Mouse (Mus musculus): ENCODE data around the gene Bscl2. TPM values are rescaled to one million over a fixed set of nuclear protein-coding genes. Genes with fewer than 3 reads are reported as not detected.

Gene Bscl2
- total RNA-seq (2023), result 37.6 TPM

GRCm38 (mm10) chr19:8837251-8837791 is at the start of gene Bscl2:
Gene Bscl2 (plus strand): TSS chr19:8837467.

GRCm38 (mm10) chr19:8798264-8798946 is 38.9 kb upstream of the Bscl2 start, which contains the start of gene Polr2g:
Gene Polr2g (minus strand): TSS chr19:8798577.

GRCm38 (mm10) chr19:8802130-8802821 is 35.0 kb upstream of the Bscl2 start, which contains the start of gene Zbtb3:
Gene Zbtb3 (plus strand): TSS chr19:8802555.

GRCm38 (mm10) chr19:8818801-8819595 is 18.3 kb upstream of the Bscl2 start, which contains the start of gene Ttc9c:
Gene Ttc9c (minus strand): TSS chr19:8819333.

GRCm38 (mm10) chr19:8819596-8820423 is 17.5 kb upstream of the Bscl2 start, which contains the start of gene Hnrnpul2:
Gene Hnrnpul2 (plus strand): TSS chr19:8820010.

GRCm38 (mm10) chr19:8829660-8830059 is 7.6 kb upstream of the Bscl2 start, which contains the start of gene AC129217.1:
Gene AC129217.1 (plus strand): TSS chr19:8829773.

GRCm38 (mm10) chr19:8839103-8839907 is 2.0 kb downstream of the Bscl2 start, which contains the start of gene Gng3:
Gene Gng3 (minus strand): TSS chr19:8839194.

GRCm38 (mm10) chr19:8850402-8850901 is 13.2 kb downstream of the Bscl2 start, which contains the start of gene Lrrn4cl:
Gene Lrrn4cl (plus strand): TSS chr19:8850768.

GRCm38 (mm10) chr19:8871267-8872186 is 34.3 kb downstream of the Bscl2 start, which contains the start of gene Ubxn1:
Gene Ubxn1 (plus strand): TSS chr19:8871496.

GRCm38 (mm10) chr19:8880311-8881033 is 43.2 kb downstream of the Bscl2 start, which contains the start of gene Uqcc3:
Gene Uqcc3 (minus strand): TSS chr19:8880923.

GRCm38 (mm10) chr19:8883616-8884015 is 46.3 kb downstream of the Bscl2 start, which contains the start of the genes Lbhd1 and Gm49403:
Gene Lbhd1 (plus strand): TSS chr19:8883732.
Gene Gm49403 (plus strand): TSS chr19:8883930.

GRCm38 (mm10) chr19:8888511-8889385 is 51.5 kb downstream of the Bscl2 start, which contains the start of the genes 1810009A15Rik and Gm49416:
Gene 1810009A15Rik (plus strand): TSS chr19:8888853.
Gene Gm49416 (plus strand): TSS chr19:8888926.

GRCm38 (mm10) chr19:8892829-8893766 is 55.8 kb downstream of the Bscl2 start, which contains the start of gene Ints5:
Gene Ints5 (plus strand): TSS chr19:8893005.

GRCm38 (mm10) chr19:8897865-8898495 is 60.7 kb downstream of the Bscl2 start, which contains the start of gene Ganab:
Gene Ganab (plus strand): TSS chr19:8898071.

All from CD4-positive naive resting alpha-beta T cell, adult 76 days (primary cell).